Comparison of ENCODE assay signal across 15 mouse cellular contexts in genomic region chr4:34171265-34171862, GRCm38 (mm10).
DNase-seq lines count a peak whose midpoint lies in the region; ATAC-seq lines count a peak whose summit lies in the region.
"Had no signal": no experiment of that assay in that cellular context is flagged by ENCODE, and none has a peak within 500 bp of the region (broad histone marks: within the 10 kb centered on the region; RNA-seq: fewer than 3 reads in every experiment).

No protein-coding gene starts in this region.

- no peak overlapping the region for H3K9ac ChIP-seq in forebrain, embryonic 13.5 days
- no peak overlapping the region for H3K9ac ChIP-seq in midbrain, embryonic 15.5 days
- no peak overlapping the region for H3K9ac ChIP-seq in midbrain, embryonic 11.5 days (ENCODE audit: low read length)

- H3K4me2 ChIP-seq in forebrain, embryonic 13.5 days = no peak overlapping the region
- no peak overlapping the region for H3K4me2 ChIP-seq in midbrain, embryonic 15.5 days
- no peak overlapping the region for H3K4me2 ChIP-seq in midbrain, embryonic 11.5 days

- H3K4me3 ChIP-seq in forebrain, embryonic 13.5 days = no peak overlapping the region
- H3K4me3 ChIP-seq in forebrain, embryonic 10.5 days = no peak overlapping the region
- H3K4me3 ChIP-seq in midbrain, embryonic 15.5 days = no peak overlapping the region
- H3K4me3 ChIP-seq in midbrain, embryonic 11.5 days (ENCODE audit: low read depth, low read length) = no peak overlapping the region

- no peaks in the 10 kb centered on the region for H3K9me3 ChIP-seq in forebrain, embryonic 13.5 days (replicated peaks)
- no peaks in the 10 kb centered on the region for H3K9me3 ChIP-seq in forebrain, embryonic 10.5 days
- H3K9me3 ChIP-seq in midbrain, embryonic 15.5 days = no peaks in the 10 kb centered on the region
- no peaks in the 10 kb centered on the region for H3K9me3 ChIP-seq in midbrain, embryonic 11.5 days (ENCODE audit: control insufficient read depth, low read length)

- WGBS in forebrain, embryonic 13.5 days = 57% methylated on average over 4 of the region's 4 CpGs
- 88% methylated on average over 4 of the region's 4 CpGs for WGBS in forebrain, embryonic 10.5 days
- WGBS in midbrain, embryonic 15.5 days = 48% methylated on average over 4 of the region's 4 CpGs
- 82% methylated on average over 4 of the region's 4 CpGs for WGBS in midbrain, embryonic 11.5 days

- no peaks in the 10 kb centered on the region for H3K36me3 ChIP-seq in forebrain, embryonic 13.5 days (ENCODE audit: poor library complexity, severe bottlenecking)
- H3K36me3 ChIP-seq in forebrain, embryonic 10.5 days (replicated peaks) = no peaks in the 10 kb centered on the region
- no peaks in the 10 kb centered on the region for H3K36me3 ChIP-seq in midbrain, embryonic 15.5 days (replicated peaks)
- H3K36me3 ChIP-seq in midbrain, embryonic 11.5 days (ENCODE audit: control insufficient read depth, insufficient read depth, low read length) = no peaks in the 10 kb centered on the region

- intact Hi-C loops in left cerebral cortex, postnatal 25 days (cut with DNase I) = no loop called here

- H3K4me1 ChIP-seq in forebrain, embryonic 13.5 days = peaks cover 4% of the 10 kb centered on the region; the same call in 1 of the 2 replicates
- no peaks in the 10 kb centered on the region for H3K4me1 ChIP-seq in forebrain, embryonic 10.5 days
- 0 out of 2 replicates have a peak, but pooled peaks cover 4% of the 10 kb centered on the region for H3K4me1 ChIP-seq in midbrain, embryonic 15.5 days
- H3K4me1 ChIP-seq in midbrain, embryonic 11.5 days (ENCODE audit: control insufficient read depth, insufficient read depth, low read length) = no peaks in the 10 kb centered on the region

- peak; percentile 75 for ATAC-seq in forebrain, embryonic 13.5 days
- peak; percentile 65; the same call in 1 of the 2 replicates for ATAC-seq in midbrain, embryonic 15.5 days (replicated peaks)
- ATAC-seq in midbrain, embryonic 11.5 days (ENCODE audit: low FRiP score) = no peak
- ATAC-seq: hindbrain, embryonic 16.5 days; Patski had no signal

- no peak for DNase-seq in forebrain, embryonic 10.5 days (ENCODE audit: extremely low spot score, low spot score)
- DNase-seq in midbrain, embryonic 11.5 days (ENCODE audit: low spot score, missing footprints) = no peak
- peak; percentile 13 to 55 for DNase-seq in left cerebral cortex, postnatal 25 days (ENCODE audit: low spot score in 2 of 2)
- peak; percentile 40 for DNase-seq in telencephalon, adult 2 months (ENCODE audit: low read depth, low spot score)
- no peak for DNase-seq in adrenal gland, postnatal 4 days (ENCODE audit: low spot score in 2 of 2)
- no peak for DNase-seq in urinary bladder, postnatal 4 days (ENCODE audit: low spot score in 2 of 2)
- DNase-seq: cerebellum, adult 9-10 months; kidney, adult 9 months; lung, adult 2 months; spleen, adult 18-20 months; thymus, postnatal 4 days had no signal

- H3K27ac ChIP-seq in forebrain, embryonic 13.5 days = no peak overlapping the region
- H3K27ac ChIP-seq in forebrain, embryonic 10.5 days = no peak overlapping the region
- peak overlapping the region; percentile 32; the same call in 1 of the 2 replicates for H3K27ac ChIP-seq in midbrain, embryonic 15.5 days
- H3K27ac ChIP-seq in midbrain, embryonic 11.5 days (ENCODE audit: low read depth, low read length) = no peak overlapping the region

- no peaks in the 10 kb centered on the region for H3K27me3 ChIP-seq in forebrain, embryonic 13.5 days
- H3K27me3 ChIP-seq in forebrain, embryonic 10.5 days (ENCODE audit: poor library complexity, severe bottlenecking) = no peaks in the 10 kb centered on the region
- no peaks in the 10 kb centered on the region for H3K27me3 ChIP-seq in midbrain, embryonic 15.5 days (replicated peaks)
- no peaks in the 10 kb centered on the region for H3K27me3 ChIP-seq in midbrain, embryonic 11.5 days (ENCODE audit: control insufficient read depth, insufficient read depth, low read length)
- H3K27me3 ChIP-seq: Patski had no signal

Comparison
In these comparisons a context has a peak if more than half of its experiments do, and no peak if none do; other contexts are left out.
1. DNase-seq: peak in left cerebral cortex, postnatal 25 days (2 of 2) and telencephalon, adult 2 months (single experiment); none in forebrain, embryonic 10.5 days (single experiment), midbrain, embryonic 11.5 days (single experiment), adrenal gland, postnatal 4 days (0 of 2) and urinary bladder, postnatal 4 days (0 of 2).